Comparison of ENCODE assay signal across 20 mouse cellular contexts in genomic region chr3:135972413-135972812, GRCm38 (mm10).
A peak's percentile ranks its signal among the peaks of the same experiment; 100 is the strongest.
DNase-seq lines count a peak whose midpoint lies in the region; ATAC-seq and TF ChIP-seq lines count a peak whose summit lies in the region.
"Had no signal": no experiment of that assay in that cellular context is flagged by ENCODE, and none has a peak within 500 bp of the region (broad histone marks: within the 10 kb centered on the region; RNA-seq: fewer than 3 reads in every experiment).

No protein-coding gene starts in this region.

- 46% methylated on average over 4 of the region's 4 CpGs for WGBS in olfactory bulb, adult 2 months

- peak; percentile 49 to 69 for DNase-seq in left cerebral cortex, adult 18-20 months (ENCODE audit: low spot score in 2 of 2)
- DNase-seq in left cerebral cortex, postnatal 4 days: no peak
- peak; percentile 46 to 55 for DNase-seq in frontal cortex, postnatal 36 days (ENCODE audit: low spot score in 2 of 2)
- peak; percentile 13 to 19 for DNase-seq in layer of hippocampus, postnatal 25 days (ENCODE audit: extremely low spot score in 1 of 2, low spot score in 1 of 2)
- DNase-seq in heart, adult 8-10 months (ENCODE audit: low spot score): no peak
- DNase-seq in kidney, adult 9 months: no peak
- DNase-seq: adrenal gland, adult 8-10 months; B cell, adult 2 months; cerebellum, adult 2 months; gastrocnemius, postnatal 25 days; lung, postnatal 14 days had no signal

- intact Hi-C loops in left cerebral cortex, postnatal 4 days (cut with DNase I): no loop called here

- no peak for TF ChIP-seq CTCF in olfactory bulb, adult 2 months (IDR thresholded peaks at IDR 0.05; ENCODE audit: insufficient read depth, low read depth, low read length)

- peak overlapping the region; percentile 77; the same call in 1 of the 2 replicates for H3K27ac ChIP-seq in olfactory bulb, adult 2 months (ENCODE audit: insufficient read depth, low read depth, low read length)
- H3K27ac ChIP-seq: hindbrain, embryonic 12.5 days; kidney, postnatal 0 days; limb, embryonic 12.5 days; liver, embryonic 15.5 days; midbrain, embryonic 15.5 days had no signal

- ATAC-seq in erythroid progenitor cell, adult 5-6 weeks (replicated peaks; ENCODE audit: low FRiP score, poor library complexity, severe bottlenecking): no peak
- ATAC-seq: inflammation-experienced regulatory T-cells, adult 6 months; midbrain, embryonic 15.5 days had no signal

- H3K4me3 ChIP-seq in olfactory bulb, adult 2 months (ENCODE audit: insufficient read depth, low read depth, low read length): no peak overlapping the region
- H3K4me3 ChIP-seq: hindbrain, embryonic 12.5 days; limb, embryonic 12.5 days; liver, embryonic 15.5 days; megakaryocyte, embryonic 14.5 days; midbrain, embryonic 15.5 days had no signal

- no peak for TF ChIP-seq POLR2A in olfactory bulb, adult 2 months (IDR thresholded peaks at IDR 0.05; ENCODE audit: insufficient read depth, low read depth, low read length)

- H3K4me1 ChIP-seq in olfactory bulb, adult 2 months (ENCODE audit: control insufficient read depth, insufficient read depth, low read length): peaks cover 7% of the 10 kb centered on the region
- H3K4me1 ChIP-seq: hindbrain, embryonic 12.5 days; limb, embryonic 12.5 days; liver, embryonic 15.5 days; megakaryocyte, embryonic 14.5 days; midbrain, embryonic 15.5 days had no signal

Comparison
In these comparisons a context has a peak if more than half of its experiments do, and no peak if none do; other contexts are left out.
1. DNase-seq: peak in left cerebral cortex, adult 18-20 months (2 of 2), frontal cortex, postnatal 36 days (2 of 2) and layer of hippocampus, postnatal 25 days (2 of 2); none in left cerebral cortex, postnatal 4 days (single experiment), heart, adult 8-10 months (single experiment) and kidney, adult 9 months (single experiment).